Mouse (Mus musculus) embryonic facial prominence, embryonic 10.5 days (tissue): ENCODE data around the gene Tns1. TPM values are rescaled to one million over a fixed set of nuclear protein-coding genes. Genes with fewer than 3 reads are reported as not detected.

ENCODE experiments used
- DNase-seq: peaks from one replicate; pipeline ENCODE4 v3.0.0-alpha.2; 2017; ENCODE audit warnings: low spot score
- H3K27ac ChIP-seq: fragments of 300-500 bp; sonication (generic); replicated peaks from 2 replicates; pipeline ENCODE4 v1.5.1; 2016; ENCODE audit warnings: mild to moderate bottlenecking
- H3K27me3 ChIP-seq: fragments of 300-500 bp; sonication (generic); replicated peaks from 2 replicates; pipeline ENCODE4 v1.6.1; 2016; ENCODE audit warnings: low read depth, mild to moderate bottlenecking; ENCODE audit not compliant: poor library complexity, severe bottlenecking
- H3K36me3 ChIP-seq: fragments of 300-500 bp; sonication (generic); replicated peaks from 2 replicates; pipeline ENCODE4 v1.6.1; 2016; ENCODE audit warnings: mild to moderate bottlenecking, moderate library complexity
- H3K4me1 ChIP-seq: fragments of 300-500 bp; sonication (generic); 2 replicates; pipeline ENCODE4 v1.6.1; 2016
- H3K4me3 ChIP-seq: fragments of 300-500 bp; sonication (generic); 2 replicates; pipeline ENCODE4 v1.5.1; 2016; ENCODE audit warnings: mild to moderate bottlenecking, moderate library complexity
- H3K9me3 ChIP-seq: fragments of 300-500 bp; sonication (generic); 2 replicates; pipeline ENCODE4 v1.6.1; 2016; ENCODE audit warnings: mild to moderate bottlenecking
- WGBS: fragments of 180-500 bp; shearing (Covaris S2); methylation state at CpG from one replicate; pipeline ENCODE4 v1.1.7; 2016; 5-methylcytosine and 5-hydroxymethylcytosine counted together
- polyA plus RNA-seq: library from polyadenylated mRNA; unstranded; fragments of >200 nt; fragmentation: Nextera tagmentation; extraction: Ambion mirVana; gene quantifications from 2 replicates; pipeline ENCODE4 v1.2.1, GENCODE M21; 2016

Tns1 gene
- polyA plus RNA-seq, 1 experiment from 2014 or later = 27.4 TPM

GRCm38 (mm10) chr1:74113071-74113470, 11.2 kb downstream of the Tns1 start:
- 50% methylated on average over 3 of the region's 3 CpGs for WGBS
- peaks cover 51% of the 10 kb centered on the region for H3K4me1 ChIP-seq
- H3K36me3 ChIP-seq = no peaks in the 10 kb centered on the region
- H3K9me3 ChIP-seq = no peaks in the 10 kb centered on the region
- no peak overlapping the region for H3K4me3 ChIP-seq
- peaks cover 44% of the 10 kb centered on the region; the same call in 1 of the 2 replicates for H3K27me3 ChIP-seq
- no peak for DNase-seq
- peak overlapping the region; percentile 60 for H3K27ac ChIP-seq

- H3K4me1 ChIP-seq = peaks cover 57% of the 10 kb centered on the region
- peak overlapping the region; percentile 37 for H3K4me3 ChIP-seq
- peak overlapping the region; percentile 79 for H3K27ac ChIP-seq
- no peaks in the 10 kb centered on the region for H3K36me3 ChIP-seq
- WGBS = 17% methylated on average over 6 of the region's 6 CpGs
- DNase-seq = no peak
- H3K27me3 ChIP-seq = peaks cover 43% of the 10 kb centered on the region; the same call in 1 of the 2 replicates
- H3K9me3 ChIP-seq = no peaks in the 10 kb centered on the region
These were observed 12.6 kb downstream of the Tns1 start for GRCm38 (mm10) chr1:74111696-74112030.

GRCm38 (mm10) chr1:74110932-74111695, 13.1 kb downstream of the Tns1 start:
- 6% methylated on average over 8 of the region's 8 CpGs for WGBS
- H3K27ac ChIP-seq = peak overlapping the region; percentile 79
- DNase-seq = peak; percentile 77
- H3K36me3 ChIP-seq = no peaks in the 10 kb centered on the region
- H3K27me3 ChIP-seq = peaks cover 43% of the 10 kb centered on the region; the same call in 1 of the 2 replicates
- no peaks in the 10 kb centered on the region for H3K9me3 ChIP-seq
- H3K4me1 ChIP-seq = peaks cover 62% of the 10 kb centered on the region
- peak overlapping the region; percentile 37 for H3K4me3 ChIP-seq

GRCm38 (mm10) chr1:74109670-74110069, 14.6 kb downstream of the Tns1 start:
- 54% methylated on average over 2 of the region's 2 CpGs for WGBS
- Histone ChIP-seq H3K36me3 (no peaks in the 10 kb centered on the region), H3K9me3 (no peaks in the 10 kb centered on the region), H3K4me3 (no peak overlapping the region), H3K27ac (peak overlapping the region; percentile 62; the same call in 1 of the 2 replicates), H3K27me3 (peaks cover 38% of the 10 kb centered on the region; the same call in 1 of the 2 replicates), H3K4me1 (peaks cover 68% of the 10 kb centered on the region)
- no peak for DNase-seq

- no peak for DNase-seq
- Histone ChIP-seq H3K4me3 (no peak overlapping the region), H3K4me1 (peaks cover 79% of the 10 kb centered on the region), H3K27me3 (peaks cover 38% of the 10 kb centered on the region; the same call in 1 of the 2 replicates), H3K27ac (0 out of 2 replicates have a peak overlapping the region, but pooled peaks have one; percentile 69), H3K9me3 (no peaks in the 10 kb centered on the region), H3K36me3 (no peaks in the 10 kb centered on the region)
- 72% methylated on average over 5 of the region's 5 CpGs for WGBS
These were observed 16.2 kb downstream of the Tns1 start for GRCm38 (mm10) chr1:74107931-74108618.

GRCm38 (mm10) chr1:74106214-74106613, 18.0 kb downstream of the Tns1 start:
- WGBS = 69% methylated on average over 6 of the region's 6 CpGs
- peaks cover 76% of the 10 kb centered on the region for H3K4me1 ChIP-seq
- no peak overlapping the region for H3K4me3 ChIP-seq
- no peaks in the 10 kb centered on the region for H3K9me3 ChIP-seq
- DNase-seq = no peak
- H3K36me3 ChIP-seq = no peaks in the 10 kb centered on the region
- H3K27me3 ChIP-seq = peaks cover 41% of the 10 kb centered on the region
- H3K27ac ChIP-seq = peak overlapping the region; percentile 53

- peaks cover 74% of the 10 kb centered on the region for H3K4me1 ChIP-seq
- no peaks in the 10 kb centered on the region for H3K36me3 ChIP-seq
- 91% methylated on average over 4 of the region's 4 CpGs for WGBS
- peaks cover 43% of the 10 kb centered on the region for H3K27me3 ChIP-seq
- no peak overlapping the region for H3K4me3 ChIP-seq
- H3K9me3 ChIP-seq = no peaks in the 10 kb centered on the region
- no peak overlapping the region for H3K27ac ChIP-seq
- no peak for DNase-seq
These were observed 18.6 kb downstream of the Tns1 start for GRCm38 (mm10) chr1:74105660-74106059.

- Histone ChIP-seq H3K4me1 (peaks cover 74% of the 10 kb centered on the region), H3K4me3 (no peak overlapping the region), H3K36me3 (no peaks in the 10 kb centered on the region), H3K9me3 (no peaks in the 10 kb centered on the region), H3K27ac (peak overlapping the region; percentile 80), H3K27me3 (peaks cover 44% of the 10 kb centered on the region)
- DNase-seq = peak; percentile 55
- WGBS = 14% methylated on average over 6 of the region's 6 CpGs
These were observed 20.4 kb downstream of the Tns1 start for GRCm38 (mm10) chr1:74103654-74104353.

GRCm38 (mm10) chr1:74099001-74099435, 25.2 kb downstream of the Tns1 start:
- DNase-seq = peak; percentile 68
- Histone ChIP-seq H3K27ac (peak overlapping the region; percentile 92), H3K27me3 (peaks cover 83% of the 10 kb centered on the region), H3K4me1 (peaks cover 95% of the 10 kb centered on the region), H3K36me3 (no peaks in the 10 kb centered on the region), H3K4me3 (peak overlapping the region; percentile 77), H3K9me3 (no peaks in the 10 kb centered on the region)
- under 1% methylated on average over 14 of the region's 14 CpGs for WGBS

GRCm38 (mm10) chr1:74098004-74099000, 25.9 kb downstream of the Tns1 start:
- Histone ChIP-seq H3K27ac (peak overlapping the region; percentile 92), H3K4me3 (peak overlapping the region; percentile 77), H3K4me1 (peaks cover 91% of the 10 kb centered on the region), H3K9me3 (no peaks in the 10 kb centered on the region), H3K36me3 (no peaks in the 10 kb centered on the region), H3K27me3 (peaks cover 83% of the 10 kb centered on the region)
- peak; percentile 82 for DNase-seq
- WGBS = under 1% methylated on average over 58 of the region's 58 CpGs

- peak overlapping the region; percentile 3 for H3K27ac ChIP-seq
- 48% methylated on average over 3 of the region's 3 CpGs for WGBS
These were observed 28.5 kb downstream of the Tns1 start for GRCm38 (mm10) chr1:74095728-74096127.

More at GRCm38 (mm10) chr1:74095728-74096127, 28.5 kb downstream of the Tns1 start:
- peaks cover 72% of the 10 kb centered on the region for H3K27me3 ChIP-seq
- H3K4me3 ChIP-seq = no peak overlapping the region
- no peaks in the 10 kb centered on the region for H3K9me3 ChIP-seq
- H3K36me3 ChIP-seq = no peaks in the 10 kb centered on the region
- no peak for DNase-seq
- H3K4me1 ChIP-seq = peaks cover 95% of the 10 kb centered on the region
